Mouse (Mus musculus) ES-Bruce4 (cell line): ENCODE data around the gene Zfp37. TPM values are rescaled to one million over a fixed set of nuclear protein-coding genes. Genes with fewer than 3 reads are reported as not detected.
A peak's percentile ranks its signal among the peaks of the same experiment; 100 is the strongest.

ENCODE experiments used
- H3K27ac ChIP-seq: 2 replicates; pipeline ENCODE4 v1.5.1; 2012; ENCODE audit warnings: low read length, inconsistent platforms; ENCODE audit not compliant: insufficient read depth
- H3K27me3 ChIP-seq: 2 replicates; pipeline ENCODE4 v1.6.1; 2012; ENCODE audit warnings: mild to moderate bottlenecking, low read length, inconsistent platforms; ENCODE audit not compliant: control insufficient read depth, poor library complexity, insufficient read depth, severe bottlenecking
- H3K36me3 ChIP-seq: 2 replicates; pipeline ENCODE4 v1.6.1; 2012; ENCODE audit warnings: inconsistent platforms, mild to moderate bottlenecking, low read length, moderate library complexity; ENCODE audit not compliant: control insufficient read depth, poor library complexity, insufficient read depth, severe bottlenecking
- H3K4me1 ChIP-seq: one replicate; pipeline ENCODE4 v1.8.1; 2011; ENCODE audit warnings: low read length; ENCODE audit not compliant: control insufficient read depth, insufficient read depth
- H3K4me3 ChIP-seq: 2 replicates; pipeline ENCODE4 v1.5.1; 2011; ENCODE audit warnings: low read depth, mild to moderate bottlenecking, low read length
- H3K9ac ChIP-seq: 2 replicates; pipeline ENCODE4 v1.6.1; 2012; ENCODE audit warnings: low read depth, mild to moderate bottlenecking, inconsistent platforms; ENCODE audit not compliant: poor library complexity, severe bottlenecking
- H3K9me3 ChIP-seq: replicated peaks from 2 replicates; pipeline ENCODE4 v1.6.1; 2012; ENCODE audit warnings: mild to moderate bottlenecking, low read length, inconsistent platforms; ENCODE audit not compliant: control insufficient read depth, poor library complexity, insufficient read depth, severe bottlenecking
- CTCF ChIP-seq: IDR thresholded peaks from one replicate; pipeline ENCODE4 v1.8.1; 2011; ENCODE audit warnings: low read depth, low read length
- EP300 ChIP-seq: IDR thresholded peaks from 2 replicates; pipeline ENCODE4 v1.6.1; 2011; ENCODE audit warnings: low read depth, low read length; ENCODE audit not compliant: insufficient read depth
- POLR2A ChIP-seq: IDR thresholded peaks from one replicate; pipeline ENCODE4 v1.8.1; 2011; ENCODE audit warnings: low read length; ENCODE audit not compliant: insufficient read depth
- polyA plus RNA-seq: library from polyadenylated mRNA; stranded (reverse); fragments of >200 nt; gene quantifications from 2 replicates; pipeline ENCODE4 v1.2.4, GENCODE M21; 2011; ENCODE audit warnings: low read depth; ENCODE audit not compliant: missing spikeins, insufficient read depth, insufficient read length

The Zfp37 gene
- 7.3 and 12.7 TPM in 2 replicates for polyA plus RNA-seq

GRCm38 (mm10) chr4:62230769-62231168, at the start of gene Zfp37:
Zfp37 (minus strand) TSS chr4:62231047.
- no peaks in the 10 kb centered on the region for H3K27me3 ChIP-seq
- no peaks in the 10 kb centered on the region for H3K36me3 ChIP-seq
- no peak within 1 kb of the TSS for H3K9ac ChIP-seq
- no peaks in the 10 kb centered on the region for H3K4me1 ChIP-seq
- no peaks in the 10 kb centered on the region for H3K9me3 ChIP-seq
- H3K27ac ChIP-seq, result no peak within 1 kb of the TSS
- no peak within 1 kb of the TSS for H3K4me3 ChIP-seq
- TF ChIP-seq EP300 (no peak), CTCF (peak; percentile 64), POLR2A (no peak)

GRCm38 (mm10) chr4:62278081-62278480, 47.2 kb upstream of the Zfp37 start:
- no peaks in the 10 kb centered on the region for H3K36me3 ChIP-seq
- TF ChIP-seq EP300, result no peak
- no peak for TF ChIP-seq POLR2A
- TF ChIP-seq CTCF, result no peak
- no peak overlapping the region for H3K4me3 ChIP-seq
- H3K9me3 ChIP-seq, result no peaks in the 10 kb centered on the region
- no peaks in the 10 kb centered on the region for H3K4me1 ChIP-seq
- H3K27me3 ChIP-seq, result no peaks in the 10 kb centered on the region
- H3K9ac ChIP-seq, result no peak overlapping the region
- no peak overlapping the region for H3K27ac ChIP-seq

GRCm38 (mm10) chr4:62277222-62277621, 46.4 kb upstream of the Zfp37 start:
- no peaks in the 10 kb centered on the region for H3K36me3 ChIP-seq
- H3K9ac ChIP-seq, result no peak overlapping the region
- no peaks in the 10 kb centered on the region for H3K27me3 ChIP-seq
- H3K27ac ChIP-seq, result no peak overlapping the region
- TF ChIP-seq CTCF (peak; percentile 35), EP300 (no peak), POLR2A (no peak)
- H3K4me3 ChIP-seq, result no peak overlapping the region
- no peaks in the 10 kb centered on the region for H3K9me3 ChIP-seq
- H3K4me1 ChIP-seq, result no peaks in the 10 kb centered on the region

GRCm38 (mm10) chr4:62276642-62277041, 45.8 kb upstream of the Zfp37 start:
- Histone ChIP-seq H3K4me3 (no peak overlapping the region), H3K9me3 (no peaks in the 10 kb centered on the region), H3K4me1 (no peaks in the 10 kb centered on the region), H3K9ac (no peak overlapping the region), H3K27me3 (no peaks in the 10 kb centered on the region), H3K36me3 (no peaks in the 10 kb centered on the region), H3K27ac (no peak overlapping the region)
- TF ChIP-seq POLR2A, result no peak
- no peak for TF ChIP-seq EP300
- no peak for TF ChIP-seq CTCF

GRCm38 (mm10) chr4:62274841-62275536, 44.1 kb upstream of the Zfp37 start:
- H3K9me3 ChIP-seq, result no peaks in the 10 kb centered on the region
- H3K4me3 ChIP-seq, result no peak overlapping the region
- no peaks in the 10 kb centered on the region for H3K36me3 ChIP-seq
- H3K4me1 ChIP-seq, result no peaks in the 10 kb centered on the region
- no peaks in the 10 kb centered on the region for H3K27me3 ChIP-seq
- TF ChIP-seq EP300 (no peak), CTCF (no peak), POLR2A (no peak)
- no peak overlapping the region for H3K9ac ChIP-seq
- H3K27ac ChIP-seq, result no peak overlapping the region

GRCm38 (mm10) chr4:62273916-62274315, 43.1 kb upstream of the Zfp37 start:
- H3K36me3 ChIP-seq, result no peaks in the 10 kb centered on the region
- no peaks in the 10 kb centered on the region for H3K27me3 ChIP-seq
- H3K4me3 ChIP-seq, result no peak overlapping the region
- TF ChIP-seq CTCF (no peak), EP300 (no peak), POLR2A (no peak)
- H3K9me3 ChIP-seq, result no peaks in the 10 kb centered on the region
- H3K4me1 ChIP-seq, result no peaks in the 10 kb centered on the region
- no peak overlapping the region for H3K27ac ChIP-seq
- H3K9ac ChIP-seq, result no peak overlapping the region
